Mouse (Mus musculus): ENCODE data around the gene Sapcd2. TPM values are rescaled to one million over a fixed set of nuclear protein-coding genes. Genes with fewer than 3 reads are reported as not detected.
A peak's percentile ranks its signal among the peaks of the same experiment; 100 is the strongest.

Gene Sapcd2
- total and polyA plus RNA-seq, 2 experiments from 2014 or later = 20.2 to 38.1 TPM

- no peaks in the 10 kb centered on the region for H3K9me3 ChIP-seq (ENCODE audit: low read length)
- H3K27ac ChIP-seq = no peak overlapping the region
- DNase-seq (ENCODE audit: low spot score) = no peak
- H3K4me3 ChIP-seq (ENCODE audit: low read length) = no peak overlapping the region
- no peak for ATAC-seq
- H3K4me1 ChIP-seq (ENCODE audit: insufficient read depth, low read length) = peaks cover 5% of the 10 kb centered on the region
- no peak overlapping the region for H3K9ac ChIP-seq (replicated peaks; ENCODE audit: low read length)
- H3K27me3 ChIP-seq (ENCODE audit: insufficient read depth, low read length) = no peaks in the 10 kb centered on the region
- TF ChIP-seq CTCF (IDR thresholded peaks at IDR 0.05; ENCODE audit: low read depth) = no peak
- no peak overlapping the region for H3K4me2 ChIP-seq (ENCODE audit: low read depth, low read length)
- peaks cover 70% of the 10 kb centered on the region for H3K36me3 ChIP-seq (ENCODE audit: insufficient read depth, low read length)
- WGBS = 94% methylated on average over 6 of the region's 6 CpGs
Observed at GRCm38 (mm10) chr2:25338303-25338702, 33.8 kb upstream of the Sapcd2 start.

- no peak for TF ChIP-seq CTCF (IDR thresholded peaks at IDR 0.05; ENCODE audit: low read depth)
Observed at GRCm38 (mm10) chr2:25348162-25348561, 24.0 kb upstream of the Sapcd2 start.

GRCm38 (mm10) chr2:25349499-25349898 lies 22.6 kb upstream of the Sapcd2 start:
- DNase-seq (ENCODE audit: low spot score) = no peak
- Histone ChIP-seq H3K9me3 (ENCODE audit: low read length) (no peaks in the 10 kb centered on the region), H3K27me3 (ENCODE audit: insufficient read depth, low read length) (no peaks in the 10 kb centered on the region), H3K36me3 (ENCODE audit: insufficient read depth, low read length) (peaks cover 85% of the 10 kb centered on the region), H3K4me1 (ENCODE audit: insufficient read depth, low read length) (no peaks in the 10 kb centered on the region), H3K4me3 (ENCODE audit: low read length) (no peak overlapping the region), H3K27ac (no peak overlapping the region), H3K4me2 (ENCODE audit: low read depth, low read length) (no peak overlapping the region), H3K9ac (replicated peaks; ENCODE audit: low read length) (no peak overlapping the region)
- TF ChIP-seq CTCF (IDR thresholded peaks at IDR 0.05; ENCODE audit: low read depth) = no peak
- 98% methylated on average over 4 of the region's 4 CpGs for WGBS
- ATAC-seq = no peak

More at GRCm38 (mm10) chr2:25348162-25348561, 24.0 kb upstream of the Sapcd2 start:
- Histone ChIP-seq H3K27me3 (ENCODE audit: insufficient read depth, low read length) (no peaks in the 10 kb centered on the region), H3K36me3 (ENCODE audit: insufficient read depth, low read length) (peaks cover 90% of the 10 kb centered on the region), H3K9me3 (ENCODE audit: low read length) (no peaks in the 10 kb centered on the region), H3K4me2 (ENCODE audit: low read depth, low read length) (no peak overlapping the region), H3K4me1 (ENCODE audit: insufficient read depth, low read length) (no peaks in the 10 kb centered on the region), H3K27ac (no peak overlapping the region), H3K9ac (replicated peaks; ENCODE audit: low read length) (no peak overlapping the region), H3K4me3 (ENCODE audit: low read length) (no peak overlapping the region)
- DNase-seq (ENCODE audit: low spot score) (no peak), ATAC-seq (no peak)
- 91% methylated on average over 7 of the region's 7 CpGs for WGBS

GRCm38 (mm10) chr2:25350701-25351100 lies 21.4 kb upstream of the Sapcd2 start:
- Histone ChIP-seq H3K4me2 (ENCODE audit: low read depth, low read length) (no peak overlapping the region), H3K9me3 (ENCODE audit: low read length) (no peaks in the 10 kb centered on the region), H3K27ac (no peak overlapping the region), H3K36me3 (ENCODE audit: insufficient read depth, low read length) (peaks cover 74% of the 10 kb centered on the region), H3K27me3 (ENCODE audit: insufficient read depth, low read length) (no peaks in the 10 kb centered on the region), H3K4me1 (ENCODE audit: insufficient read depth, low read length) (peaks cover 8% of the 10 kb centered on the region), H3K9ac (replicated peaks; ENCODE audit: low read length) (no peak overlapping the region), H3K4me3 (ENCODE audit: low read length) (no peak overlapping the region)
- ATAC-seq (no peak), DNase-seq (ENCODE audit: low spot score) (no peak)
- no peak for TF ChIP-seq CTCF (IDR thresholded peaks at IDR 0.05; ENCODE audit: low read depth)
- WGBS = 97% methylated on average over 3 of the region's 3 CpGs

GRCm38 (mm10) chr2:25354211-25354610 lies 17.9 kb upstream of the Sapcd2 start:
- Histone ChIP-seq H3K9me3 (ENCODE audit: low read length) (no peaks in the 10 kb centered on the region), H3K4me1 (ENCODE audit: insufficient read depth, low read length) (peaks cover 18% of the 10 kb centered on the region), H3K9ac (replicated peaks; ENCODE audit: low read length) (no peak overlapping the region), H3K36me3 (ENCODE audit: insufficient read depth, low read length) (peaks cover 42% of the 10 kb centered on the region), H3K4me3 (ENCODE audit: low read length) (no peak overlapping the region), H3K27me3 (ENCODE audit: insufficient read depth, low read length) (no peaks in the 10 kb centered on the region), H3K27ac (no peak overlapping the region), H3K4me2 (ENCODE audit: low read depth, low read length) (no peak overlapping the region)
- DNase-seq (ENCODE audit: low spot score) (no peak), ATAC-seq (no peak)
- 89% methylated on average over 6 of the region's 6 CpGs for WGBS
- no peak for TF ChIP-seq CTCF (IDR thresholded peaks at IDR 0.05; ENCODE audit: low read depth)

- Histone ChIP-seq H3K9me3 (ENCODE audit: low read length) (no peaks in the 10 kb centered on the region), H3K4me1 (ENCODE audit: insufficient read depth, low read length) (peaks cover 18% of the 10 kb centered on the region), H3K4me3 (ENCODE audit: low read length) (peak overlapping the region; percentile 49), H3K4me2 (ENCODE audit: low read depth, low read length) (peak overlapping the region; percentile 92), H3K27ac (no peak overlapping the region), H3K27me3 (ENCODE audit: insufficient read depth, low read length) (no peaks in the 10 kb centered on the region), H3K36me3 (ENCODE audit: insufficient read depth, low read length) (peaks cover 29% of the 10 kb centered on the region), H3K9ac (replicated peaks; ENCODE audit: low read length) (peak overlapping the region; percentile 53; the same call in 1 of the 2 replicates)
- no peak for TF ChIP-seq CTCF (IDR thresholded peaks at IDR 0.05; ENCODE audit: low read depth)
- no peak for DNase-seq (ENCODE audit: low spot score)
- 0 out of 2 replicates have a peak, but pooled peaks have one; percentile 31 for ATAC-seq
- WGBS = 43% methylated on average over 18 of the region's 18 CpGs
Observed at GRCm38 (mm10) chr2:25355419-25356066, 16.6 kb upstream of the Sapcd2 start.
